8 mouse cellular contexts compared by ENCODE assay signal in the genomic region with DNA sequence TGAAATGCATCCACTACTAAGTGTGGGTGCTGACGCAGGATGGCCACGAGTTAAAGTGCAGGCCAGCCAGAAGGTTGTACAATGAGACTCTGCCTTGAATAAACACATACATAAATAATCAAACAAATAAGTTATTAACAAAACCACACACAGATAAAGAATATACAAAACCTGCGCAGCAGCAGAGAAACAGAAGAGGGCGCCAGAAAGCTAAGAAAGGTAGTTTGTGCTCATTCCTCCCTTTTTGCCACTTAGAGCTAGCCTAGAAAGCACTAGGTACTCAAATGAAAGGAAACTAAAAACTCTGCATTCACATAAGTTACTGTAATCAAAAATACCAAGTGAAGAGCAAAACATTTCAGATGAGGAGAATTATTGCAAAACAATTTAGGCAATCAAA. TPM values are rescaled to one million over a fixed set of nuclear protein-coding genes. Genes with fewer than 3 reads are reported as not detected.
DNase-seq lines count a peak whose midpoint lies in the region; ATAC-seq and TF ChIP-seq lines count a peak whose summit lies in the region.

No protein-coding gene starts in this region.

- peaks cover 2% of the 10 kb centered on the region; the same call in 1 of the 2 replicates for H3K4me1 ChIP-seq in lung, adult 2 months (ENCODE audit: control insufficient read depth, insufficient read depth, low read length)

- no peak overlapping the region for H3K27ac ChIP-seq in gastrocnemius, adult 2 months

- peak; percentile 96 for ATAC-seq in common myeloid progenitor, adult 5-6 weeks (replicated peaks; ENCODE audit: low read depth, poor library complexity, severe bottlenecking)

- H3K4me3 ChIP-seq in gastrocnemius, adult 2 months, result no peak overlapping the region
- no peak overlapping the region for H3K4me3 ChIP-seq in lung, adult 2 months (replicated peaks; ENCODE audit: extremely low read depth, low read depth, low read length)

- DNase-seq in gastrocnemius, adult 2 months, result peak; percentile 29
- DNase-seq in gastrocnemius, postnatal 4 days (ENCODE audit: low spot score in 2 of 2), result no peak
- peak; percentile 7 to 51 for DNase-seq in urinary bladder, postnatal 36 days (ENCODE audit: low spot score in 2 of 2)
- no peak for DNase-seq in urinary bladder, postnatal 10 days (ENCODE audit: low spot score)
- peak; percentile 48 to 79 for DNase-seq in kidney, adult 8-10 months
- DNase-seq in lung, adult 2 months, result peak; percentile 32
- DNase-seq in right cerebral cortex, postnatal 4 days, result peak; percentile 37

- TF ChIP-seq POLR2A in lung, adult 2 months (IDR thresholded peaks at IDR 0.05; ENCODE audit: borderline replicate concordance, extremely low read depth, low read depth, low read length), result no peak

- intact Hi-C loops in gastrocnemius, adult 2 months (cut with DNase I), result loop anchor here (1.0 kb wide), 1 partner anchor 86 kb away; no protein-coding TSS in a partner anchor

- 21% methylated on average over 4 of the region's 4 CpGs for WGBS in lung, adult 2 months

- peak; percentile 89 for TF ChIP-seq CTCF in gastrocnemius, adult 2 months (IDR thresholded peaks at IDR 0.05)
- peak; percentile 28; the same call in 1 of the 2 replicates for TF ChIP-seq CTCF in lung, adult 2 months (IDR thresholded peaks at IDR 0.05; ENCODE audit: insufficient read depth, low read length)

RNA-seq across cellular contexts. Expression of gene Fbxo4, which starts 21.4 kb away (rescaled TPM):
- 1 to 10 TPM; 3.6 to 4.3 TPM for total RNA-seq in gastrocnemius, adult 2 months (2021)
- 1 to 10 TPM; 7.6 to 9.2 TPM for total RNA-seq in gastrocnemius, postnatal 4 days (2021)
- total RNA-seq in common myeloid progenitor, adult 5-6 weeks (2017), result 9.8 and 19.3 TPM in 2 replicates
- 12.5 and 14.6 TPM in 2 replicates for polyA plus RNA-seq in lung, adult 2 months (2012; rRNA removed)

RNA-seq across cellular contexts. Expression of gene AW549877, which starts 37.6 kb away (rescaled TPM):
- total RNA-seq in gastrocnemius, adult 2 months (2021), result 10 to 100 TPM; 12.6 to 13.4 TPM
- 10 to 100 TPM; 19.2 to 22.8 TPM for total RNA-seq in gastrocnemius, postnatal 4 days (2021)
- 15.3 and 15.8 TPM in 2 replicates for total RNA-seq in common myeloid progenitor, adult 5-6 weeks (2017)
- 8.8 and 18.7 TPM in 2 replicates for polyA plus RNA-seq in lung, adult 2 months (2012; rRNA removed)

Comparison
In these comparisons a context has a peak if more than half of its experiments do, and no peak if none do; other contexts are left out.
1. DNase-seq: peak in gastrocnemius, adult 2 months (single experiment), urinary bladder, postnatal 36 days (2 of 2), kidney, adult 8-10 months (2 of 2), lung, adult 2 months (single experiment) and right cerebral cortex, postnatal 4 days (single experiment); none in gastrocnemius, postnatal 4 days (0 of 2) and urinary bladder, postnatal 10 days (single experiment).